Mouse (Mus musculus): ENCODE results near the gene P3h1.

DNA sequence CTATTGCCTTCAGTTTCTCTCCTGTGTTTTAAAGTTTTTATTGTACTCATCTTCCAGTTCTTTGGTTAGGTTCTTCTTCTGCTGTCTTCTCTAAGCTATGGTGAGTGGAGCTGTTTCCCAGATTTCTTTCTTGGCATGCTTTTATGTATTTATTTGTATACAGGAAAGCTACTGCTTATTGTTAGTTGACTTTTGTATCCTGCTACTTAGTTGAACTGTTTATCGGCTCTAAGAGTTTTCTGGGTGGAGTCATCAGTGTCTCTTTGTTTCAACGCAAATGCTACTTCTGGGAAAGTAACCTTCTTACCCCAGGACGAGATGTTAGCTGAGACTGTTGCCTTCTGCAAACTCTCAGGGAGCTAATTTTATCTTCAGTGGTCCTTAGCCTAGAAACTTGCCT, 30.7 kb downstream of the P3h1 start:
- no peak for TF ChIP-seq CTCF (IDR thresholded peaks at IDR 0.05; ENCODE audit: extremely low read depth, insufficient read depth, insufficient read length, insufficient replicate concordance)
- no peak for TF ChIP-seq POLR2A (IDR thresholded peaks at IDR 0.05; ENCODE audit: low read depth, low read length)
